Mouse (Mus musculus): ENCODE data around the gene Pex11g. TPM values are rescaled to one million over a fixed set of nuclear protein-coding genes. Genes with fewer than 3 reads are reported as not detected.

Pex11g gene
- polyA plus RNA-seq, 1 experiment, result 13.2 TPM

GRCm38 (mm10) chr8:3420105-3420706 is 47.3 kb downstream of the Pex11g start:
- WGBS, result 61% methylated on average over 10 of the region's 10 CpGs
- no peak for DNase-seq (ENCODE audit: low read depth, low spot score)

GRCm38 (mm10) chr8:3418101-3418500 is 49.4 kb downstream of the Pex11g start:
- peak; percentile 48 for DNase-seq (ENCODE audit: low read depth, low spot score)
- WGBS, result 41% methylated on average over 1 of the region's 1 CpGs

DNA sequence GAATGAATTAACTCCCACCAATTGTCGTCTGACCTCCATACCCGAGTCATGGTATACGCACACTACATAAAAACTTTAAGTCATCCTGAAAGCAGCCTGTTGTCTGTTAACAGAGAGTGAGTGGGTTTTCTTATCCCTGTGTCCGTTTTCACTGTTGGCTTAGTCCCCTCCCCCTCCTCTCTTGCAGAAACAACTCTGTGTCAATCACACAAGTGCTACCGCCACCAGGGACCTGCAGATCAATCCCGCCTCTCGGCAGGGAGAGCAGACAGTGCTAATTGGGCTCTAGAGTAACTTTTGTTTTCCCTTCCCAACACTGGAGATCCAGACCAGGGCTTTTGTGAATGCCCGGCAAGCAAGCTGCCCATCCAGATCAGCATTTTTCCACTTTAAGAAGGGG is 50.0 kb downstream of the Pex11g start:
- no peak for DNase-seq (ENCODE audit: low read depth, low spot score)
- whole genome bisulfite sequencing, result 47% methylated on average over 8 of the region's 8 CpGs

- WGBS, result 63% methylated on average over 4 of the region's 4 CpGs
- no peak for DNase-seq (ENCODE audit: low read depth, low spot score)
Observed at GRCm38 (mm10) chr8:3416846-3417245, 50.6 kb downstream of the Pex11g start.

DNA sequence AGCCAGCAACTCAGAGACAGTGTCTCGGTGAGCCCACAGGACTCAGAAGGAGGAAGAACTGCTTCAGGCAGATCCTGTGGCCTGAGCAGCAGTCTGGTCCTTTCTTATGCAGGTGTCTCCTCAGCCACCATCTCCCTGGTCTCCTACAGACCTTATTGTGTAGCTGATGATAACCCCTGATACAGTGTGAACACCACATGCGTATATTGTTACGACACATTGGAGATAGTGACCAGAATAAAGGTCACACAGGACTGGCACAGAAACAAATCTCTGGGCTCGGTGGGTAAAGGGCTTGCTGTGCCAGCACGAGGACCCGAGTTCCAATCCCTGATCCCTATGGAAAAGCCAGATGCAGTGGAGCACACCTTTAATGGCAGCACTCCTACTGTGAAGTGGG is 51.8 kb downstream of the Pex11g start:
- WGBS, result 90% methylated on average over 6 of the region's 6 CpGs
- no peak for DNase-seq (ENCODE audit: low read depth, low spot score)

- WGBS, result 88% methylated on average over 4 of the region's 4 CpGs
- no peak for DNase-seq (ENCODE audit: low read depth, low spot score)
Observed at GRCm38 (mm10) chr8:3415259-3415658, 52.2 kb downstream of the Pex11g start.

GRCm38 (mm10) chr8:3414639-3415190 is 52.8 kb downstream of the Pex11g start:
- DNase-seq (ENCODE audit: low read depth, low spot score), result no peak
- whole genome bisulfite sequencing, result 90% methylated on average over 6 of the region's 6 CpGs

DNA sequence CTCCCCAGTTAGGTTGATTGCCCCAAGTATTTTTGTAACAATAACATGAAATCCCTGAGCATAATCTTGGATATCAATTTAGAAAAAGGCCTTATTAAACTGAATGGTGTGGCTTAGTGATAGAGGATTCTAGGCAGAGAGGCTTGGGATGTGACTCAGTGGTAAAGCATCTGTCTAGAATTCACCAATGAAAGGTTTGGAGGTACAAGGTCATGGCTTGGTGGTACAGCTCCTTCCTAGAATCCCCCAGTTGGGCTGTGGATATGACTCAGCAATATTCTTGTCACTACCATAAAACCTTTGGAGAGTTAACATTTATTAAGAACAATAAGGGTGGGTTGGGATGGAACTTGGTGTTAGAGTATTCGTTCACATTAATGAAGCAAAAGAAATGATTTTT is 54.7 kb downstream of the Pex11g start:
- no peak for DNase-seq (ENCODE audit: low read depth, low spot score)
- 95% methylated on average over 1 of the region's 1 CpGs for WGBS

DNA sequence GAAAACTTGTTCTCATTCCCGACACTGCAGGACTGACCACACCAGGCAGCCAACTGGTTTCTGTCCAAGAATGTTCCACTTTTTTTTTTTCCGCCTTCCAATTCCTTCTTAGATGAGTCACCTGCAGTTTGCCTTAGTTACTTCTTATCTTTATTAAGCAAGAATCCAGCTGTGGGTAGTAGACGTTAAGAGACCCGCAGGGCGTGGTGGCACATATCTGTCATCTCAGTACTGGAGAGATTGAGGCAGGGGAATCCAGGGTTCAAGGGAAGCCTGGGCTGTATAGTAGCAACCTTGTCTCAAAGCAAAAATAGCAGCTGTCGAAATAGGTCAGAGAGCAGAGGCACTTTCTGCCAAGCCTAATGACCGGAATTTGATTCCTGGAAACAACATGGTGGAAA is 55.6 kb downstream of the Pex11g start:
- peak; percentile 50 for DNase-seq (ENCODE audit: low read depth, low spot score)

DNA sequence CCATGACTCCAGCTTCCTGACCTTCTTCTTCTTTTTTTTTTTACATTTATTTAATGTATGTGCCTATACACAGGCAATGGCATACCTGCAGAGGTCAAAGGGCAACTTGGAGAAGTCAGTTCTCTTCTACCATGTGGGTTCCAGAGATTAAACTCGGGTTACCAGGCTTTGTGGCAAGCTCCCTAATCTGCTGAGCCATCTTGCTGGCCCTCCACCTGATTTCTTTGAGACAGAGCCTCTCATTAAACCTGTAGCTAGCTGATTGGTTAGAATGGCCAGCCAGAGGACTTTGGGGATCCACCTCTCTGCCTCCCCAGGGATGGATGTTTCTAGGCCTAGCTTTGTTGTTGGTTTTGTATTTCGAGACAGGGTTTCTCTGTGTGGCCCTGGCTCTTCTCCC is 56.4 kb downstream of the Pex11g start:
- WGBS, result 74% methylated on average over 2 of the region's 2 CpGs
- DNase-seq (ENCODE audit: low read depth, low spot score), result no peak

More for the DNA sequence above, 55.6 kb downstream of the Pex11g start:
- WGBS, result 27% methylated on average over 7 of the region's 7 CpGs

DNA sequence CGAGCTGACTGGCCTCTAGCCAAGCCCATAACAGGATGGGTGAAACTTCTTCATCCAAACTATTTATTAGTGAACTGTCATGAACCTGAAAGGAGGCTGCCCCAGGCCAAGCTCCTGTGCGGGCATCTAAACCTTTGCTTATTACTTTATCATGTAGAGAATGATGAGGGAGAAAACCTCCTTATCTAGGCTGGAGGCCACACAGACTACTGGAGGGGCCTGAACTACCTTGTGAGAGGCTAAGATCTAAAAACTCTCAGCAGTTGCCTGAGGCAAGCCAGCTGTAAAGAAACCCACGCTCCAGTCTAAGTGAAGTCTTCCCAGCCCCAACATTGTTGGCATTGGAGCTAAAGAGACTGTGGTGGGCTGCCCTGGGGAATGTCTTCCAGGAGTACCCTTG is 60.1 kb downstream of the Pex11g start:
- no peak for DNase-seq (ENCODE audit: low read depth, low spot score)
- 79% methylated on average over 3 of the region's 3 CpGs for WGBS

Other genes starting within 250 kb of the Pex11g start
- gene Insr, start 188.1 kb downstream of the Pex11g start, polyA plus RNA-seq (2012; rRNA removed), result 4.5 and 15.0 TPM in 2 replicates
- gene A430078G23Rik, start 114.3 kb downstream of the Pex11g start, polyA plus RNA-seq (2012; rRNA removed), result 1.2 and 2.6 TPM in 2 replicates
- 17.5 and 24.2 TPM in 2 replicates for gene Arhgef18, start 74.7 kb downstream of the Pex11g start, polyA plus RNA-seq (2012; rRNA removed)
- gene Tex45, start 3.2 kb upstream of the Pex11g start, polyA plus RNA-seq (2012; rRNA removed), result not detected in 2 replicates
- gene Zfp358, start 25.5 kb upstream of the Pex11g start, polyA plus RNA-seq (2012; rRNA removed), result 20.1 and 22.0 TPM in 2 replicates
- 77.4 and 87.1 TPM in 2 replicates for gene Mcoln1, start 32.8 kb upstream of the Pex11g start, polyA plus RNA-seq (2012; rRNA removed)
- 49.5 and 92.0 TPM in 2 replicates for gene Pnpla6, start 47.7 kb upstream of the Pex11g start, polyA plus RNA-seq (2012; rRNA removed)
- 0.34 and 4.0 TPM in 2 replicates for gene C330021F23Rik, start 100.3 kb upstream of the Pex11g start, polyA plus RNA-seq (2012; rRNA removed)
- gene Camsap3, start 119.6 kb upstream of the Pex11g start, polyA plus RNA-seq (2012; rRNA removed), result 96.3 and 102 TPM in 2 replicates
- gene Xab2, start 153.6 kb upstream of the Pex11g start, polyA plus RNA-seq (2012; rRNA removed), result 39.1 and 50.5 TPM in 2 replicates
- gene Pet100, start 153.9 kb upstream of the Pex11g start, polyA plus RNA-seq (2012; rRNA removed), result 9.5 TPM in 2 replicates
- gene Pcp2, start 157.9 kb upstream of the Pex11g start, polyA plus RNA-seq (2012; rRNA removed), result not detected in 2 replicates
- 179 and 256 TPM in 2 replicates for gene Stxbp2, start 163.3 kb upstream of the Pex11g start, polyA plus RNA-seq (2012; rRNA removed)
- gene Retn, start 188.1 kb upstream of the Pex11g start, polyA plus RNA-seq (2012; rRNA removed), result 2.9 and 11.9 TPM in 2 replicates
- gene Mcemp1, start 198.1 kb upstream of the Pex11g start, polyA plus RNA-seq (2012; rRNA removed), result 0.59 and 0.63 TPM in 2 replicates
- 3.6 and 5.8 TPM in 2 replicates for gene Fcor, start 204.7 kb upstream of the Pex11g start, polyA plus RNA-seq (2012; rRNA removed)
- 22.8 and 27.4 TPM in 2 replicates for gene Trappc5, start 208.6 kb upstream of the Pex11g start, polyA plus RNA-seq (2012; rRNA removed)
- gene Fcer2a, start 226.5 kb upstream of the Pex11g start, polyA plus RNA-seq (2012; rRNA removed), result 2.8 and 5.0 TPM in 2 replicates

Data from large intestine, adult 2 months (tissue).